Mouse (Mus musculus) G1E (cell line): Measurements from ENCODE around the gene Pak7. TPM values are rescaled to one million over a fixed set of nuclear protein-coding genes. Genes with fewer than 3 reads are reported as not detected.

Source experiments
- ATAC-seq: 2 replicates; pipeline ENCODE4 v1.8.0; 2016; ENCODE audit warnings: mild to moderate bottlenecking; ENCODE audit not compliant: insufficient number of reproducible peaks, poor library complexity, low FRiP score, severe bottlenecking; ENCODE audit errors: extremely low read depth
- DNase-seq: peaks from one replicate; pipeline ENCODE4 v3.0.0; 2012; ENCODE audit warnings: low spot score
- H3K27me3 ChIP-seq: 2 replicates; pipeline ENCODE4 v1.6.1; 2012; ENCODE audit warnings: mild to moderate bottlenecking, low read length, inconsistent platforms; ENCODE audit not compliant: insufficient read depth
- H3K36me3 ChIP-seq: replicated peaks from 2 replicates; pipeline ENCODE3; 2012; ENCODE audit warnings: mild to moderate bottlenecking, inconsistent platforms
- H3K4me1 ChIP-seq: 2 replicates; pipeline ENCODE4 v1.6.1; 2012; ENCODE audit warnings: low read depth, low read length, inconsistent platforms, mixed read lengths; ENCODE audit not compliant: insufficient read depth
- H3K4me3 ChIP-seq: 2 replicates; pipeline ENCODE4 v1.5.1; 2012; ENCODE audit warnings: low read depth, mild to moderate bottlenecking, inconsistent platforms, low read length, moderate library complexity, mixed read lengths
- H3K9me3 ChIP-seq: replicated peaks from 2 replicates; pipeline ENCODE4 v1.6.1; 2012; ENCODE audit warnings: inconsistent platforms
- CTCF ChIP-seq: IDR thresholded peaks from 2 replicates; pipeline ENCODE4 v1.5.1; 2012; ENCODE audit warnings: low read depth, low read length, inconsistent platforms, mixed read lengths
- GATA1 ChIP-seq: IDR thresholded peaks from 2 replicates; pipeline ENCODE4 v1.6.1; 2012; ENCODE audit warnings: borderline replicate concordance, low read length, inconsistent platforms, mixed read lengths
- GATA2 ChIP-seq: IDR thresholded peaks from 2 replicates; pipeline ENCODE4 v1.6.1; 2012; ENCODE audit warnings: low read depth, low read length, inconsistent platforms, borderline replicate concordance
- POLR2AphosphoS5 ChIP-seq: IDR thresholded peaks from 2 replicates; pipeline ENCODE4 v1.6.1; 2012; ENCODE audit warnings: low read depth, low read length, inconsistent platforms; ENCODE audit not compliant: insufficient replicate concordance
- TAL1 ChIP-seq: conservative IDR thresholded peaks from 2 replicates; pipeline ENCODE4 v1.6.1; 2012; ENCODE audit warnings: low read depth, low read length, inconsistent platforms, mixed read lengths
- polyA plus RNA-seq: library from polyadenylated mRNA; stranded (reverse); fragments of >175 nt; gene quantifications from 2 replicates; pipeline ENCODE4 v1.2.3, GENCODE M21; 2012
- total RNA-seq, 2 experiments: library from RNA; stranded (forward) in 1 of 2; stranded (reverse) in 1 of 2; fragments of 200-1000 nt in 1 of 2; fragments of >200 nt in 1 of 2; fragmentation: Nextera tagmentation in 1 of 2; gene quantifications; 2 replicates each; pipeline ENCODE4 v1.2.3; 2014 to 2017

Pak7 gene
- total RNA-seq (2014; fragmentation: Nextera tagmentation) (not detected in 2 replicates), total RNA-seq (2017) (0.16 and 0.17 TPM in 2 replicates), polyA plus RNA-seq (not detected in 2 replicates)

GRCm38 (mm10) chr2:136387181-136388131 lies at the start of gene Pak7:
TSS of gene Pak7 (minus strand) at chr2:136387967.
- ATAC-seq: no peak
- peaks cover 19% of the 10 kb centered on the region for H3K9me3 ChIP-seq
- no peak for DNase-seq
- H3K27me3 ChIP-seq: no peaks in the 10 kb centered on the region
- no peak for TF ChIP-seq TAL1
- H3K4me3 ChIP-seq: no peak within 1 kb of the TSS
- no peaks in the 10 kb centered on the region for H3K4me1 ChIP-seq
- no peaks in the 10 kb centered on the region for H3K36me3 ChIP-seq

GRCm38 (mm10) chr2:136425561-136425960 lies 37.8 kb upstream of the Pak7 start:
- ATAC-seq: no peak
- Histone ChIP-seq H3K4me3 (no peak overlapping the region), H3K36me3 (no peaks in the 10 kb centered on the region), H3K27me3 (no peaks in the 10 kb centered on the region), H3K9me3 (peaks cover 8% of the 10 kb centered on the region), H3K4me1 (no peaks in the 10 kb centered on the region)
- no peak for DNase-seq
- TF ChIP-seq GATA1: no peak
- TF ChIP-seq CTCF: no peak
- TF ChIP-seq GATA2: no peak
- no peak for TF ChIP-seq TAL1
- TF ChIP-seq POLR2AphosphoS5: no peak

GRCm38 (mm10) chr2:136419543-136419942 lies 31.8 kb upstream of the Pak7 start:
- ATAC-seq (no peak), DNase-seq (no peak)
- H3K27me3 ChIP-seq: no peaks in the 10 kb centered on the region
- TF ChIP-seq CTCF (no peak), POLR2AphosphoS5 (no peak), GATA2 (no peak), GATA1 (no peak), TAL1 (no peak)
- H3K4me1 ChIP-seq: no peaks in the 10 kb centered on the region
- H3K9me3 ChIP-seq: no peaks in the 10 kb centered on the region; the same call in 1 of the 2 replicates
- no peak overlapping the region for H3K4me3 ChIP-seq
- H3K36me3 ChIP-seq: no peaks in the 10 kb centered on the region

GRCm38 (mm10) chr2:136416381-136416780 lies 28.6 kb upstream of the Pak7 start:
- no peak for ATAC-seq
- no peak for DNase-seq
- H3K4me1 ChIP-seq: no peaks in the 10 kb centered on the region

GRCm38 (mm10) chr2:136402587-136402986 lies 14.8 kb upstream of the Pak7 start:
- H3K27me3 ChIP-seq: no peaks in the 10 kb centered on the region
- peaks cover 11% of the 10 kb centered on the region for H3K9me3 ChIP-seq
- H3K4me3 ChIP-seq: no peak overlapping the region
- TF ChIP-seq CTCF (no peak), POLR2AphosphoS5 (no peak), GATA1 (no peak), TAL1 (no peak), GATA2 (no peak)
- DNase-seq (no peak), ATAC-seq (no peak)
- H3K4me1 ChIP-seq: no peaks in the 10 kb centered on the region
- H3K36me3 ChIP-seq: no peaks in the 10 kb centered on the region

More at GRCm38 (mm10) chr2:136416381-136416780, 28.6 kb upstream of the Pak7 start:
- Histone ChIP-seq H3K9me3 (peaks cover 19% of the 10 kb centered on the region), H3K4me3 (no peak overlapping the region), H3K36me3 (no peaks in the 10 kb centered on the region), H3K27me3 (no peaks in the 10 kb centered on the region)
- TF ChIP-seq POLR2AphosphoS5 (no peak), TAL1 (no peak)

GRCm38 (mm10) chr2:136375318-136375717 lies 12.4 kb downstream of the Pak7 start:
- no peak for ATAC-seq
- TF ChIP-seq CTCF (no peak), GATA2 (no peak), GATA1 (no peak), POLR2AphosphoS5 (no peak), TAL1 (no peak)

More at GRCm38 (mm10) chr2:136375318-136375717, 12.4 kb downstream of the Pak7 start:
- Histone ChIP-seq H3K36me3 (no peaks in the 10 kb centered on the region), H3K4me1 (no peaks in the 10 kb centered on the region), H3K27me3 (no peaks in the 10 kb centered on the region), H3K9me3 (no peaks in the 10 kb centered on the region; the same call in 1 of the 2 replicates), H3K4me3 (no peak overlapping the region)
- DNase-seq: no peak
